Mouse (Mus musculus): ENCODE measurements around the gene B230217C12Rik. TPM values are rescaled to one million over a fixed set of nuclear protein-coding genes. Genes with fewer than 3 reads are reported as not detected.
A peak's percentile ranks its signal among the peaks of the same experiment; 100 is the strongest.
"Not testable (repeated sequence)": the region's sequence is repeated elsewhere in the genome, so short reads cannot be mapped to it uniquely, and the experiment has no call there.

Gene B230217C12Rik
- polyA plus RNA-seq, 1 experiment from 2014 or later, result 4.1 TPM

GRCm38 (mm10) chr11:97865421-97865820, 24.8 kb downstream of the B230217C12Rik start:
- ATAC-seq, result no peak

DNA sequence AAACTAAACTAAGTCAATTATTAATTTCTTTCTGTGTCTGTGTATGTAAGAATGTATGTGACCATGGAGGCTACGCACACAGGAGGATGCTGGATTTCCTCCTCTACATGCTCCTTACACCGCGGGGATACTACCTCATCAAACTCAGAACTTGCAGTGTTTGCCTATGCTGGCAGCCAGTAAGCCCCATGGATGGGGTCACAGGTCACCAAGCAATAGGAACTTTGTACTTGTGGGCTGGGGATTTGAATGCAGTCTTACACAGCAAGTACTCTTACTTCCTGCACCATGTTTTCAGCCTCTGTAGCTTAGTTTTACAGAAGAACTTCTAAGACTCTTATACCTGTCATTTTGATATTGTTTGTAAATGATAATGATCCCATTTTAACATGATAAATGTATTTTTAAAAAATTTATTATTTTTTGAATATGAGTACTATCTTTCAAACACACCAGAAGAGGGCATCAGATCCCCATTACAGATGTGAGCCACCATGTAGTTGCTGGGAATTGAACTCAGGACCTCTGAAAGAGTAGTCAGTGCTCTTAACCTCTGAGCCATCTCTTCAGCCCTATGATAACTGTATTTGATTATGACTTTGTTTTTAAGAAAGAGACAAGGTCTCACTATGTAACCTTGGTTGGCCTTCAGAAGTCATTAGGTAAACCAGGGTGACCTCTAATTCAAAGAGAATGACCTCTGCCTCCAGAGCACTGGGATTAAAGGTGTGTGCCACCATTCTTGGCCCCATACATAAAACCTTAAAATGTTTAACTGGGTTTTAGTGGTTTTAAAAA, 25.7 kb downstream of the B230217C12Rik start:
- WGBS, result 78% methylated on average over 3 of the region's 3 CpGs
- Histone ChIP-seq H3K27ac (ENCODE audit: low read length) (no peak overlapping the region), H3K9me3 (ENCODE audit: control insufficient read depth, low read length) (no peaks in the 10 kb centered on the region), H3K4me1 (ENCODE audit: control insufficient read depth, insufficient read depth, low read length) (no peaks in the 10 kb centered on the region), H3K4me3 (ENCODE audit: low read length) (no peak overlapping the region), H3K27me3 (replicated peaks; ENCODE audit: control insufficient read depth, insufficient read depth, low read length) (no peaks in the 10 kb centered on the region), H3K4me2 (ENCODE audit: low read depth, low read length) (no peak overlapping the region), H3K9ac (ENCODE audit: low read depth, low read length) (no peak overlapping the region), H3K36me3 (ENCODE audit: control insufficient read depth, insufficient read depth, low read length) (no peaks in the 10 kb centered on the region)
- no peak; the same call in 1 of the 2 replicates for ATAC-seq

More at GRCm38 (mm10) chr11:97865421-97865820, 24.8 kb downstream of the B230217C12Rik start:
- H3K27me3 ChIP-seq (replicated peaks; ENCODE audit: control insufficient read depth, insufficient read depth, low read length), result no peaks in the 10 kb centered on the region
- no peak overlapping the region for H3K4me3 ChIP-seq (ENCODE audit: low read length)
- WGBS, result 87% methylated on average over 5 of the region's 5 CpGs
- no peak overlapping the region for H3K27ac ChIP-seq (ENCODE audit: low read length)
- H3K36me3 ChIP-seq (ENCODE audit: control insufficient read depth, insufficient read depth, low read length), result no peaks in the 10 kb centered on the region
- H3K9me3 ChIP-seq (ENCODE audit: control insufficient read depth, low read length), result no peaks in the 10 kb centered on the region
- H3K4me2 ChIP-seq (ENCODE audit: low read depth, low read length), result no peak overlapping the region
- H3K4me1 ChIP-seq (ENCODE audit: control insufficient read depth, insufficient read depth, low read length), result no peaks in the 10 kb centered on the region
- H3K9ac ChIP-seq (ENCODE audit: low read depth, low read length), result no peak overlapping the region

DNA sequence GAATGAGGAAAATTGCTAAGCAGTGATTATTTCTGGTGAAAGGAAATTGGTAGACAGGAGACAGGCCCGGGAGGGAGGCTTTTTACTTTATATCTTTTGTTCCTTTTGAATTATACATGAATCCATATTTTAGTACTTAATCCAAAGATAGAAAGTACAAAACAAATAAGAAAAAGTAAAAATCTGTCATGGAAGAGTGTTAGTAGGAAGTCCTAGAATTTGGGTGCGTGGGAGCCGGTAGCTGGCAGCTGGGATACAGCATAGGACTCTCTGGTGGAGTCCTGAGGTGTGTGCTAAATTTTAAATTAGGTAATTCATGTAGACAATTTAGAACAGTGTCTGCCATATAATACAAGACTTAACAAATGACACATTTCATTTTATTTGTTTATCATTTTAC, 27.0 kb downstream of the B230217C12Rik start:
- H3K9me3 ChIP-seq (ENCODE audit: control insufficient read depth, low read length), result no peaks in the 10 kb centered on the region
- no peak overlapping the region for H3K27ac ChIP-seq (ENCODE audit: low read length)
- no peaks in the 10 kb centered on the region for H3K27me3 ChIP-seq (replicated peaks; ENCODE audit: control insufficient read depth, insufficient read depth, low read length)
- no peak overlapping the region for H3K4me2 ChIP-seq (ENCODE audit: low read depth, low read length)
- no peaks in the 10 kb centered on the region for H3K4me1 ChIP-seq (ENCODE audit: control insufficient read depth, insufficient read depth, low read length)
- H3K9ac ChIP-seq (ENCODE audit: low read depth, low read length), result no peak overlapping the region
- 91% methylated on average over 3 of the region's 3 CpGs for WGBS
- no peak overlapping the region for H3K4me3 ChIP-seq (ENCODE audit: low read length)
- no peak for ATAC-seq
- no peaks in the 10 kb centered on the region for H3K36me3 ChIP-seq (ENCODE audit: control insufficient read depth, insufficient read depth, low read length)

- WGBS, result 81% methylated on average over 5 of the region's 5 CpGs
Measured at GRCm38 (mm10) chr11:97872378-97872777, 31.8 kb downstream of the B230217C12Rik start.

GRCm38 (mm10) chr11:97874396-97874795, 33.8 kb downstream of the B230217C12Rik start:
- no peak for ATAC-seq
- 83% methylated on average over 1 of the region's 1 CpGs for WGBS
- H3K4me3 ChIP-seq (ENCODE audit: low read length), result no peak overlapping the region
- no peak overlapping the region for H3K27ac ChIP-seq (ENCODE audit: low read length)
- H3K36me3 ChIP-seq (ENCODE audit: control insufficient read depth, insufficient read depth, low read length), result no peaks in the 10 kb centered on the region
- H3K27me3 ChIP-seq (replicated peaks; ENCODE audit: control insufficient read depth, insufficient read depth, low read length), result no peaks in the 10 kb centered on the region
- H3K9ac ChIP-seq (ENCODE audit: low read depth, low read length), result no peak overlapping the region
- no peaks in the 10 kb centered on the region for H3K4me1 ChIP-seq (ENCODE audit: control insufficient read depth, insufficient read depth, low read length)
- H3K4me2 ChIP-seq (ENCODE audit: low read depth, low read length), result no peak overlapping the region
- no peaks in the 10 kb centered on the region for H3K9me3 ChIP-seq (ENCODE audit: control insufficient read depth, low read length)

More at GRCm38 (mm10) chr11:97872378-97872777, 31.8 kb downstream of the B230217C12Rik start:
- H3K27me3 ChIP-seq (replicated peaks; ENCODE audit: control insufficient read depth, insufficient read depth, low read length); H3K4me1 ChIP-seq (ENCODE audit: control insufficient read depth, insufficient read depth, low read length); H3K9ac ChIP-seq (ENCODE audit: low read depth, low read length); H3K27ac ChIP-seq (ENCODE audit: low read length); H3K9me3 ChIP-seq (ENCODE audit: control insufficient read depth, low read length); ATAC-seq; H3K36me3 ChIP-seq (ENCODE audit: control insufficient read depth, insufficient read depth, low read length); H3K4me3 ChIP-seq (ENCODE audit: low read length); H3K4me2 ChIP-seq (ENCODE audit: low read depth, low read length): not testable (repeated sequence)

- no peak for ATAC-seq
- 68% methylated on average over 2 of the region's 2 CpGs for WGBS
- no peak overlapping the region for H3K4me3 ChIP-seq (ENCODE audit: low read length)
Measured at GRCm38 (mm10) chr11:97877341-97877740, 36.8 kb downstream of the B230217C12Rik start.

GRCm38 (mm10) chr11:97880362-97880761, 39.8 kb downstream of the B230217C12Rik start:
- no peak overlapping the region for H3K27ac ChIP-seq (ENCODE audit: low read length)
- H3K9me3 ChIP-seq (ENCODE audit: control insufficient read depth, low read length), result no peaks in the 10 kb centered on the region
- no peak overlapping the region for H3K9ac ChIP-seq (ENCODE audit: low read depth, low read length)
- WGBS, result 91% methylated on average over 4 of the region's 4 CpGs
- ATAC-seq, result no peak
- no peaks in the 10 kb centered on the region for H3K27me3 ChIP-seq (replicated peaks; ENCODE audit: control insufficient read depth, insufficient read depth, low read length)
- no peaks in the 10 kb centered on the region for H3K4me1 ChIP-seq (ENCODE audit: control insufficient read depth, insufficient read depth, low read length)
- H3K4me3 ChIP-seq (ENCODE audit: low read length), result no peak overlapping the region
- no peak overlapping the region for H3K4me2 ChIP-seq (ENCODE audit: low read depth, low read length)
- no peaks in the 10 kb centered on the region for H3K36me3 ChIP-seq (ENCODE audit: control insufficient read depth, insufficient read depth, low read length)

More at GRCm38 (mm10) chr11:97877341-97877740, 36.8 kb downstream of the B230217C12Rik start:
- no peak overlapping the region for H3K9ac ChIP-seq (ENCODE audit: low read depth, low read length)
- H3K4me1 ChIP-seq (ENCODE audit: control insufficient read depth, insufficient read depth, low read length), result no peaks in the 10 kb centered on the region
- H3K27me3 ChIP-seq (replicated peaks; ENCODE audit: control insufficient read depth, insufficient read depth, low read length), result no peaks in the 10 kb centered on the region
- no peaks in the 10 kb centered on the region for H3K36me3 ChIP-seq (ENCODE audit: control insufficient read depth, insufficient read depth, low read length)
- no peak overlapping the region for H3K4me2 ChIP-seq (ENCODE audit: low read depth, low read length)
- H3K27ac ChIP-seq (ENCODE audit: low read length), result no peak overlapping the region
- no peaks in the 10 kb centered on the region for H3K9me3 ChIP-seq (ENCODE audit: control insufficient read depth, low read length)

GRCm38 (mm10) chr11:97883542-97883917, 43.0 kb downstream of the B230217C12Rik start:
- Histone ChIP-seq H3K27me3 (replicated peaks; ENCODE audit: control insufficient read depth, insufficient read depth, low read length) (no peaks in the 10 kb centered on the region), H3K4me2 (ENCODE audit: low read depth, low read length) (peak overlapping the region; percentile 62), H3K9me3 (ENCODE audit: control insufficient read depth, low read length) (no peaks in the 10 kb centered on the region), H3K4me1 (ENCODE audit: control insufficient read depth, insufficient read depth, low read length) (no peaks in the 10 kb centered on the region), H3K9ac (ENCODE audit: low read depth, low read length) (peak overlapping the region; percentile 72), H3K36me3 (ENCODE audit: control insufficient read depth, insufficient read depth, low read length) (no peaks in the 10 kb centered on the region), H3K27ac (ENCODE audit: low read length) (peak overlapping the region; percentile 90), H3K4me3 (ENCODE audit: low read length) (peak overlapping the region; percentile 70)
- ATAC-seq, result peak; percentile 73
- WGBS, result 6% methylated on average over 26 of the region's 26 CpGs

DNA sequence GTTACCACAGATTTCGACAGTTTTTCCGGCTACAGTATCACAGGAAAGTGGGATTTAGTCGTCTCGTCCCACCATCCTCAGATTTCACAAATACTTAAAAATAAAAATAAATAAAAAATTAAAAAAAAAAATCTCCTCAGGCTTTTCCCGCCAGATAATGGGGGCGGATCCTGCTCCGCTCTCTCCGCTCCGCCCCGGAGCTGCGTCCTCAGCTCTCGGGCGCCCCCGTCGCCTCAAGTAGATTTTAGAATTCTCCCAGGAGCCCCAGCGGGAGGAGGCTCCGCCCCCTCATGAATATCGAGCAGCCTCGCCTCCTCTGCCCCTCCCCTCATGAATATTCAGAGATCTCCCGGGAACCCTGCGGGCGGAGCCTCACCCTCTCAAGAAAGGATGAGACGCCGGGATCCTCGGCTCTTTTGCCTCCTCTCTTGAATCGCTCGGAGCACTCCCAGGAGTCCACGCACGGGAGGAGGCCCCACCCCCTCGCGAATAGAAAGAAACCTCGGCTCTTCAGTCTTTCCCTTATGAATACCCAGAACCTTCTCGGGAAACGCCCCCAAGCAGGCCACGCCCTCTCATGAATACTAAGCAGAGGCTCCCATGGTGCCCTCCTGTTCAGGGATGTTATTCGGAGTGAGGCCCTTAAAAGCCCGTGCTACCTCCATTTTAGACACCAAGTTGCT, 43.5 kb downstream of the B230217C12Rik start, which contains the start of gene Fbxo47:
TSS of gene Fbxo47 (minus strand) at position 237 of the 683 bp plus-strand sequence.
- Histone ChIP-seq H3K4me1 (ENCODE audit: control insufficient read depth, insufficient read depth, low read length) (no peaks in the 10 kb centered on the region), H3K27ac (ENCODE audit: low read length) (peak within 1 kb of the TSS; percentile 90), H3K4me2 (ENCODE audit: low read depth, low read length) (peak within 1 kb of the TSS; percentile 62), H3K9ac (ENCODE audit: low read depth, low read length) (peak within 1 kb of the TSS; percentile 72), H3K36me3 (ENCODE audit: control insufficient read depth, insufficient read depth, low read length) (no peaks in the 10 kb centered on the region), H3K9me3 (ENCODE audit: control insufficient read depth, low read length) (no peaks in the 10 kb centered on the region), H3K27me3 (replicated peaks; ENCODE audit: control insufficient read depth, insufficient read depth, low read length) (no peaks in the 10 kb centered on the region), H3K4me3 (ENCODE audit: low read length) (peak within 1 kb of the TSS; percentile 70)
- peak; percentile 95 for ATAC-seq
- WGBS, result under 1% methylated on average over 37 of the region's 37 CpGs
